Mouse (Mus musculus) CD4-positive helper T cell, adult 2 months (primary cell): ENCODE data around the gene Gm42417.

Experiments
- DNase-seq: peaks from one replicate; pipeline ENCODE4 v3.0.0-alpha.2; 2012; ENCODE audit warnings: low read depth, missing footprints, low spot score

Gene Gm42417

GRCm38 (mm10) chr1:36564101-36564500 is 24.9 kb upstream of the Gm42417 start:
- DNase-seq: no peak

DNA sequence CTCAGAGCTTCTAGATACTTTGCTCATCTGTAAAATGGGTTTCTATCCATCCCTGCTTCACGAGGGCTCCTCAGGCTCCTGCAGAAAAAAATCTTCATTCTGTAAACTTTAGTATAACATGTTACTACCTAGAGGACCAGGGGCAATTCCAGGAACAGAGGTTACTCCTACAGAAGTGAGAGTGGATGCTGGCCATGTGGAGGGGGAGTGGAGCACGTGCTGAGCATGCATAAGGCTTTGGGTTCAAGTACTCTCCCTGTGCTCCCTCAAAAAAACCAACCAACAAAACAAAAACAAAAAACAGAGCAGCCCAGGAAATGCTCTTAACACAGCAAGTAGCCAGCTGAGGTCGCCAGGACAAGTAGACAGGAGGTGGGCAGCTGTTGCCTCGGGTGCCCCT is 24.4 kb upstream of the Gm42417 start:
- DNase-seq: no peak

- DNase-seq: no peak
These were observed 24.0 kb upstream of the Gm42417 start for GRCm38 (mm10) chr1:36563197-36563596.

- DNase-seq: no peak
These were observed 23.2 kb upstream of the Gm42417 start for GRCm38 (mm10) chr1:36562388-36562787.

- DNase-seq: no peak
These were observed 21.7 kb upstream of the Gm42417 start for GRCm38 (mm10) chr1:36560903-36561302.

DNA sequence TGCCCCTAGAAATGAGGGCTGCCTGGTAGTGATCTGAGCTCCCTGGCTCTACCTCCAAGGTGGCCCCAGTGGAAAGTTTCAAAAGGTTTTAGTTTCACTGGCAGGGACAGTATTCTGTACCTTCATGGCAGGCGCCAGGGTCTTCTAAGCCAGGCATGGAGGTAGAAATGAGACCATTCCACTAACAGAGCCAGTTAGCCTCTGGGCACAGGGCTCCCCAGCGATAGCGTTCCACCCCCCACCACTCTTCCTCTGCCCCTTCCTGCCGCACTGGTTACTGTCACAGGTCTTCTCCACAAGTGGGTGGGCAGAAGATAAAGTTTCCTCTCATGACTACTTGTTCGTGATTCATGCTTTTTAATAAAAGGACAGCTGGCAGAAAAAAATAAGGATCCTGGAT is 20.7 kb upstream of the Gm42417 start:
- DNase-seq: peak; percentile 21

- DNase-seq: no peak
These were observed 20.0 kb upstream of the Gm42417 start for GRCm38 (mm10) chr1:36559256-36559655.

GRCm38 (mm10) chr1:36558031-36558993 is 19.1 kb upstream of the Gm42417 start, which contains the start of gene Sema4c:
TSS of gene Sema4c (minus strand) at chr1:36558349.
- DNase-seq: peak; percentile 81

GRCm38 (mm10) chr1:36557457-36558011 is 18.3 kb upstream of the Gm42417 start:
- no peak for DNase-seq

DNA sequence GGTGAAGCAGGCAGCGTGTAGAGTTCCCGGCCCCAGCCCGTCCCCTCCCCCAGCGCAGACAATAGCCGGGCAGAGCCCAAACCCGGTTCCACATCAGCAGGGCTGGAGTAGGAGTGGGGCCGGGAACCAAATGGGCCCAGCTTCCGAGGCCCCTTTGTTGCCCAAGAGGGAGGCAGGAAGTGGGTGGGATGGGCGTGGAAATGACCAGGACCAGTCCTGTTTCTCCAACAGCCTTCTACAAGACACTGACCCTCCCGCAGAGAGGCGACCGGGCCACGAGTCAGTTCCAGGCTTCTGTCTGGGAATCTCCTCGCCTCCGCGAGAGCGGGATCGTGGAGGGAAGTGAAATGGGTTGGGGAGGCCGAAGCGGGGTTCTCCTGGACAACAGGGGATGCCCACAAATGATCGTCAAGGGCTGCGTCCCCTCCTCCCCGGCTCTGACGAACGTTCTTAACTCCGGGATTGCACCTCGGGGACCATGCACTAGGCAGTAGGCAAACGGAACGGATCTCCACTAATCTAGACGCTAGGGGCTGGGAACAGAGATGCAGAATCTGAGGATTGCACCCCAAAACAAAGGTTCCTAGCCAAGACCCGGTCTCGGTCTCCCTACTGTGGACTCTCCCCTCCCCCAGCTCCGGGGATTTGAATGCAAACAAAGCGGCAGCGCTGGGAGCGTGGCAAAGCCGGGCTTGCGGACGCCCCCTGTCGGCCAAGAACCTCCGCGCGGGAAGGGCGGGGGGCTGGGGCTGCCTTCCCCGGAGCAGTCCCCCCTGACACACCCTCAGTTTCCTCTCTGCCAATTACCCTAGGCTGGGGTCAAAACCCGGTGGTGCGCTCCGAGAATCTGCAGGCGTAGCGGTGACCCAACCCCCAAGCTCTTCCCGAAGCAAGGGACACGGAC is 17.6 kb upstream of the Gm42417 start:
- DNase-seq: peak; percentile 81

DNA sequence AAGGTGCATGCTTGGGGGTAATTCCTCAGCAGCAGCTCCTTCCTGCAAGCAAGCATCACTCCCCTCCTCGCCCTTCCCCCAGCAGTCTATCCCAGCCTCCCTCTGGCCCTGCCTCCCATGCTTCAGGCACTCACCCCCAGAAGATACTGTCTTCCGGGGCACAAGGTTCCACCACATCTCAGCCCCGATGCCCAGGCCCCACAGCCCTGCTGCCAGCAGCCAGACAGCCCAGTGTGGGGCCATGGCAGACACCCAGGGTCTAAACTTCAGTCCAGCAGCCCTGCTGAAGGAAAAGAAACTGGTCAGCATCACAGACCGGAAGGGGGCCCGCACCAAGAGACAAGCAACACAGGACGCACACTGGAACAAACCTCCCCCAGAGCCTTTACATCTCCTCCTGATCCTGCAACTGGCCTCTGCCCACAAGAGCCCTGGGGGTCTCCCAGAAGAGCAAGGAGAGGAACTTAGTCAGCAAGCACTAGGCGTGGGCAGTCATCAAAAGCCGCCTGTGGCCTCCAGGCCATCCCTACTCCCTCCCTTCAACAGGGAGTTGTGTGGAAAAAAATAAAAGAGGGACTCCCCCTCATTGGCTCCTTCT is 16.7 kb upstream of the Gm42417 start:
- peak; percentile 37 for DNase-seq

GRCm38 (mm10) chr1:36554633-36555399 is 15.6 kb upstream of the Gm42417 start:
- no peak for DNase-seq

- no peak for DNase-seq
These were observed 13.3 kb upstream of the Gm42417 start for GRCm38 (mm10) chr1:36552506-36552905.

GRCm38 (mm10) chr1:36551904-36552303 is 12.7 kb upstream of the Gm42417 start:
- no peak for DNase-seq

GRCm38 (mm10) chr1:36550075-36550863 is 11.0 kb upstream of the Gm42417 start:
- no peak for DNase-seq

- no peak for DNase-seq
These were observed 10.3 kb upstream of the Gm42417 start for GRCm38 (mm10) chr1:36549491-36549890.

GRCm38 (mm10) chr1:36548771-36549170 is 9.5 kb upstream of the Gm42417 start:
- no peak for DNase-seq

DNA sequence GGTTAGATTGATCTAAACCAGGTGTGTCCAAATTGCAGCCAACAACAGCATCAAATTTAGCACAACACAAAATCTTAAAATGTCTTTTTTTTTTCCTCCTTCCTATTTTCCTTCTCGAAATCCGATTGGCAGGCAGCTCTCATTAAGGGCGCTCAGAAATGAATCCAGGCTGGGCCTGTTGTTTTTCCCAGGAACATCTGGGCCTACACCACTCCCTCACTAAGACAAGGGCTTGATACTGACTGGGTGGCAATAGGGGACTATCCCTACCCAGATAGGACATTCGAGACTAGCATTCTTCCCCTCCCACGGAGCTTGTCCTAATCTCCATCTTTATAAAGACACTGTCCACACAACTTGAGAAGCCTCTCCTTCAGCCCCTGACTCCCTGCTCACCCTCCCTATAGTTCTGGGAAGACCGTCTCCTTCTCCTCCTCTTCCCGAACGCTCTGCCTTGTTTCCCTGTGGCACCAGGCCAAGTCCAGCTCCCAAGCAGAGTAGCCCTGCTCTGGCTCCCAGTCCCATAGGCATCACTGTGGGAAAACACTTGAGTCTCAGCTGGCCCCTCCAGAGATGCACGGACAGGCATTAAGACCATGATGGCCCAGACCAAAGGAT is 8.9 kb upstream of the Gm42417 start:
- no peak for DNase-seq

- DNase-seq: peak; percentile 95
These were observed 7.8 kb upstream of the Gm42417 start, which contains the start of gene Ankrd39 for GRCm38 (mm10) chr1:36546888-36547471. TSS of gene Ankrd39 (minus strand) at chr1:36547445.
